Mouse (Mus musculus): Measurements from ENCODE around the gene Tppp3.

Gene Tppp3

GRCm38 (mm10) chr8:105471314-105472015 lies at the start of gene Tppp3:
TSS of gene Tppp3 (minus strand) at chr8:105471526.
- no peak for DNase-seq (ENCODE audit: low read depth, low spot score)

- DNase-seq (ENCODE audit: low read depth, low spot score): no peak
Observed at GRCm38 (mm10) chr8:105521061-105521460, 49.7 kb upstream of the Tppp3 start.

GRCm38 (mm10) chr8:105520521-105520920 lies 49.2 kb upstream of the Tppp3 start:
- DNase-seq (ENCODE audit: low read depth, low spot score): no peak

- DNase-seq (ENCODE audit: low read depth, low spot score): no peak
Observed at GRCm38 (mm10) chr8:105519591-105519990, 48.3 kb upstream of the Tppp3 start.

GRCm38 (mm10) chr8:105518436-105519313 lies 47.3 kb upstream of the Tppp3 start, which contains the start of gene Hsd11b2:
TSS of gene Hsd11b2 (plus strand) at chr8:105518755.
- no peak for DNase-seq (ENCODE audit: low read depth, low spot score)

- DNase-seq (ENCODE audit: low read depth, low spot score): no peak
Observed at GRCm38 (mm10) chr8:105517346-105517745, 46.0 kb upstream of the Tppp3 start.

GRCm38 (mm10) chr8:105516018-105516645 lies 44.8 kb upstream of the Tppp3 start:
- peak; percentile 92 for DNase-seq (ENCODE audit: low read depth, low spot score)

- peak; percentile 88 for DNase-seq (ENCODE audit: low read depth, low spot score)
Observed at GRCm38 (mm10) chr8:105514656-105515055, 43.3 kb upstream of the Tppp3 start.

- DNase-seq (ENCODE audit: low read depth, low spot score): no peak
Observed at GRCm38 (mm10) chr8:105514194-105514593, 42.9 kb upstream of the Tppp3 start.

- no peak for DNase-seq (ENCODE audit: low read depth, low spot score)
Observed at GRCm38 (mm10) chr8:105509997-105510735, 38.8 kb upstream of the Tppp3 start.

- DNase-seq (ENCODE audit: low read depth, low spot score): no peak
Observed at GRCm38 (mm10) chr8:105508758-105509157, 37.4 kb upstream of the Tppp3 start.

GRCm38 (mm10) chr8:105506977-105507376 lies 35.7 kb upstream of the Tppp3 start:
- DNase-seq (ENCODE audit: low read depth, low spot score): no peak

- DNase-seq (ENCODE audit: low read depth, low spot score): peak; percentile 77
Observed at GRCm38 (mm10) chr8:105504617-105505016, 33.3 kb upstream of the Tppp3 start.

GRCm38 (mm10) chr8:105499787-105500186 lies 28.5 kb upstream of the Tppp3 start:
- no peak for DNase-seq (ENCODE audit: low read depth, low spot score)

GRCm38 (mm10) chr8:105496439-105497180 lies 25.3 kb upstream of the Tppp3 start, which contains the start of gene Zdhhc1:
TSS of gene Zdhhc1 (minus strand) at chr8:105496902.
- peak; percentile 81 for DNase-seq (ENCODE audit: low read depth, low spot score)

- peak; percentile 37 for DNase-seq (ENCODE audit: low read depth, low spot score)
Observed at GRCm38 (mm10) chr8:105495350-105496302, 24.3 kb upstream of the Tppp3 start.

- no peak for DNase-seq (ENCODE audit: low read depth, low spot score)
Observed at GRCm38 (mm10) chr8:105494566-105494965, 23.2 kb upstream of the Tppp3 start.

GRCm38 (mm10) chr8:105493495-105493894 lies 22.2 kb upstream of the Tppp3 start:
- DNase-seq (ENCODE audit: low read depth, low spot score): peak; percentile 47

- no peak for DNase-seq (ENCODE audit: low read depth, low spot score)
Observed at GRCm38 (mm10) chr8:105489281-105489680, 18.0 kb upstream of the Tppp3 start.
